Mouse (Mus musculus) kidney, adult 2 months (tissue): ENCODE results near the gene Olfr877.

Experiments
- CTCF ChIP-seq: fragments of 200-500 bp; conservative IDR thresholded peaks from 2 replicates; pipeline ENCODE4 v1.5.1; 2011; ENCODE audit warnings: low read depth, mild to moderate bottlenecking, control low read depth, low read length, moderate library complexity, mixed read lengths; ENCODE audit not compliant: insufficient read depth, insufficient read length
- POLR2A ChIP-seq: fragments of 200-500 bp; IDR thresholded peaks from one replicate; pipeline ENCODE4 v1.6.1; 2011; ENCODE audit warnings: low read depth, low read length, control low read depth

- no peak for TF ChIP-seq CTCF
- TF ChIP-seq POLR2A = no peak
These were observed 36.9 kb downstream of the Olfr877 start for GRCm38 (mm10) chr9:37890960-37891359.
